Mouse (Mus musculus): ENCODE data around the gene Krt27. TPM values are rescaled to one million over a fixed set of nuclear protein-coding genes. Genes with fewer than 3 reads are reported as not detected.

Gene Krt27
- polyA plus RNA-seq, 1 experiment from 2014 or later, result not detected

GRCm38 (mm10) chr11:99388661-99389060, 37.8 kb upstream of the Krt27 start:
- H3K36me3 ChIP-seq (ENCODE audit: control insufficient read depth, insufficient read depth, low read length), result no peaks in the 10 kb centered on the region
- 89% methylated on average over 18 of the region's 18 CpGs for WGBS
- no peak overlapping the region for H3K27ac ChIP-seq (ENCODE audit: low read length)
- no peaks in the 10 kb centered on the region for H3K9me3 ChIP-seq (ENCODE audit: control insufficient read depth, low read length)
- H3K4me2 ChIP-seq (ENCODE audit: low read depth, low read length), result no peak overlapping the region
- no peak overlapping the region for H3K4me3 ChIP-seq (ENCODE audit: low read length)
- no peaks in the 10 kb centered on the region for H3K27me3 ChIP-seq (replicated peaks; ENCODE audit: control insufficient read depth, insufficient read depth, low read length)
- no peak overlapping the region for H3K9ac ChIP-seq (ENCODE audit: low read depth, low read length)
- peaks cover 3% of the 10 kb centered on the region; the same call in 1 of the 2 replicates for H3K4me1 ChIP-seq (ENCODE audit: control insufficient read depth, insufficient read depth, low read length)
- ATAC-seq, result no peak

GRCm38 (mm10) chr11:99385813-99386721, 35.2 kb upstream of the Krt27 start:
- peak overlapping the region; percentile 56 for H3K4me3 ChIP-seq (ENCODE audit: low read length)
- no peaks in the 10 kb centered on the region for H3K36me3 ChIP-seq (ENCODE audit: control insufficient read depth, insufficient read depth, low read length)
- ATAC-seq, result peak; percentile 93
- H3K4me2 ChIP-seq (ENCODE audit: low read depth, low read length), result peak overlapping the region; percentile 65
- H3K4me1 ChIP-seq (ENCODE audit: control insufficient read depth, insufficient read depth, low read length), result peaks cover 3% of the 10 kb centered on the region; the same call in 1 of the 2 replicates
- peak overlapping the region; percentile 78 for H3K9ac ChIP-seq (ENCODE audit: low read depth, low read length)
- no peaks in the 10 kb centered on the region for H3K9me3 ChIP-seq (ENCODE audit: control insufficient read depth, low read length)
- no peaks in the 10 kb centered on the region for H3K27me3 ChIP-seq (replicated peaks; ENCODE audit: control insufficient read depth, insufficient read depth, low read length)
- peak overlapping the region; percentile 99 for H3K27ac ChIP-seq (ENCODE audit: low read length)
- WGBS, result under 1% methylated on average over 71 of the region's 71 CpGs

GRCm38 (mm10) chr11:99379568-99379967, 28.7 kb upstream of the Krt27 start:
- no peak for ATAC-seq
- H3K27me3 ChIP-seq (replicated peaks; ENCODE audit: control insufficient read depth, insufficient read depth, low read length), result no peaks in the 10 kb centered on the region; the same call in 1 of the 2 replicates
- no peaks in the 10 kb centered on the region for H3K36me3 ChIP-seq (ENCODE audit: control insufficient read depth, insufficient read depth, low read length)
- no peak overlapping the region for H3K9ac ChIP-seq (ENCODE audit: low read depth, low read length)
- H3K4me2 ChIP-seq (ENCODE audit: low read depth, low read length), result no peak overlapping the region
- H3K4me3 ChIP-seq (ENCODE audit: low read length), result no peak overlapping the region
- no peaks in the 10 kb centered on the region for H3K9me3 ChIP-seq (ENCODE audit: control insufficient read depth, low read length)
- 16% methylated on average over 5 of the region's 5 CpGs for WGBS
- no peak overlapping the region for H3K27ac ChIP-seq (ENCODE audit: low read length)
- no peaks in the 10 kb centered on the region for H3K4me1 ChIP-seq (ENCODE audit: control insufficient read depth, insufficient read depth, low read length)

GRCm38 (mm10) chr11:99374803-99375202, 23.9 kb upstream of the Krt27 start, which contains the start of gene Krt28:
TSS of gene Krt28 (minus strand) at chr11:99374903.
- H3K4me1 ChIP-seq (ENCODE audit: control insufficient read depth, insufficient read depth, low read length), result no peaks in the 10 kb centered on the region

DNA sequence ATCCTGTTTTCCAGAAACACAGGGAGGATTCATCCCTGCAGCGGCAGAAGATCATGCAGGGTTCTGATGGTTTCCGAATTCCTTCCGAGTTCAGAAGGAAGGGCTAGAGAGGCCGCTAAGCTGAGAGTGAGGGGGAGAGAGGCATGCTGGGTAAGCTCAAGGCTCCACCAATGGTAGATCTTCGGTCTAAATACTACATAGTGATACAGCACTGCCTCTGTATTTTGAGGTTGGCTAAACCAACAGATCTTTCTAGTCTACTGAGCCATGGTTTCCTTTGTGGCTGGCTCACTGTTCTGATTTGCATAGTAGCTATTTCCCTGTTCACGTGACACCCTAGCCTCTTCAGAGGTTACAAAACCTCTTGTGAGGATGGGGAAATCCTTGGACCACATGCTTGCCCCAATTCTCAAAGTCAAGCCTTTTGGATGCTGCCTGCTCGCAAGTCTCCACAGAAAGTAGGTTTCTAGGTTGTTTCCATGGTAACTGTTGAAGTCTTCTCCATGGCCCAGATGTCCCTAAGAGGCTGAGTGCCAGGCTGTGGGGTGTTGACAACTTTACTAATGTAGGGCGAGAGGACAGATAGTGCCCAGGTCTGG, 19.0 kb upstream of the Krt27 start:
- Histone ChIP-seq H3K9ac (ENCODE audit: low read depth, low read length) (no peak overlapping the region), H3K4me1 (ENCODE audit: control insufficient read depth, insufficient read depth, low read length) (no peaks in the 10 kb centered on the region), H3K36me3 (ENCODE audit: control insufficient read depth, insufficient read depth, low read length) (no peaks in the 10 kb centered on the region), H3K27me3 (replicated peaks; ENCODE audit: control insufficient read depth, insufficient read depth, low read length) (no peaks in the 10 kb centered on the region; the same call in 1 of the 2 replicates), H3K4me3 (ENCODE audit: low read length) (no peak overlapping the region), H3K9me3 (ENCODE audit: control insufficient read depth, low read length) (no peaks in the 10 kb centered on the region), H3K4me2 (ENCODE audit: low read depth, low read length) (no peak overlapping the region), H3K27ac (ENCODE audit: low read length) (no peak overlapping the region)
- no peak for ATAC-seq
- 87% methylated on average over 8 of the region's 8 CpGs for WGBS

More at GRCm38 (mm10) chr11:99374803-99375202, 23.9 kb upstream of the Krt27 start, which contains the start of gene Krt28:
- Histone ChIP-seq H3K36me3 (ENCODE audit: control insufficient read depth, insufficient read depth, low read length) (no peaks in the 10 kb centered on the region), H3K4me2 (ENCODE audit: low read depth, low read length) (no peak within 1 kb of the TSS), H3K27ac (ENCODE audit: low read length) (no peak within 1 kb of the TSS), H3K27me3 (replicated peaks; ENCODE audit: control insufficient read depth, insufficient read depth, low read length) (no peaks in the 10 kb centered on the region; the same call in 1 of the 2 replicates), H3K9ac (ENCODE audit: low read depth, low read length) (no peak within 1 kb of the TSS), H3K9me3 (ENCODE audit: control insufficient read depth, low read length) (no peaks in the 10 kb centered on the region), H3K4me3 (ENCODE audit: low read length) (no peak within 1 kb of the TSS)
- no peak for ATAC-seq
- whole genome bisulfite sequencing, result 79% methylated on average over 13 of the region's 13 CpGs

- WGBS, result 4% methylated on average over 3 of the region's 3 CpGs
- H3K4me1 ChIP-seq (ENCODE audit: control insufficient read depth, insufficient read depth, low read length), result no peaks in the 10 kb centered on the region
- H3K9me3 ChIP-seq (ENCODE audit: control insufficient read depth, low read length), result no peaks in the 10 kb centered on the region
- no peak overlapping the region for H3K9ac ChIP-seq (ENCODE audit: low read depth, low read length)
- ATAC-seq, result no peak
- no peak overlapping the region for H3K27ac ChIP-seq (ENCODE audit: low read length)
- no peak overlapping the region for H3K4me3 ChIP-seq (ENCODE audit: low read length)
- H3K27me3 ChIP-seq (replicated peaks; ENCODE audit: control insufficient read depth, insufficient read depth, low read length), result no peaks in the 10 kb centered on the region
- no peaks in the 10 kb centered on the region for H3K36me3 ChIP-seq (ENCODE audit: control insufficient read depth, insufficient read depth, low read length)
- H3K4me2 ChIP-seq (ENCODE audit: low read depth, low read length), result no peak overlapping the region
Observed at GRCm38 (mm10) chr11:99369229-99369628, 18.3 kb upstream of the Krt27 start.

DNA sequence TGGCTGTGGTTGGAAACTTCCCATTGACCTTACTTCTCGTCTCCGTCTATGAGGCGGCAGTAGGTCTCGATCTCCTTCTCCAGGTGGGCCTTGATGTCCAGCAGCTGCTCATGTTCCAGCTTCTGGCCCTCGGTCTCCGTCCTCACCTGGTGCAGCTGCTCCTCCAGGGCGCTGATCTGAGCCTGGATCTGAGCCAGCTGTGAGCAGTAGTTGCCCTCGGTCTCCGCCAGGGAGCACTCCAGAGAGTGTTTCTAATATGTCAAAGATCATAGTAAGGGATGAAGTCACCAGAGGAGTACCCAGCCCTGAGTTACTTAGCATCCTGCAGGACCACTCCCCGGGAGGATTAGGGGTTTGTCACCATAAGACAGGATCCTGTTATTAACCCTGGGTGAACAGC, 15.9 kb upstream of the Krt27 start:
- Histone ChIP-seq H3K4me3 (ENCODE audit: low read length) (no peak overlapping the region), H3K36me3 (ENCODE audit: control insufficient read depth, insufficient read depth, low read length) (no peaks in the 10 kb centered on the region), H3K9me3 (ENCODE audit: control insufficient read depth, low read length) (no peaks in the 10 kb centered on the region), H3K27ac (ENCODE audit: low read length) (no peak overlapping the region), H3K4me2 (ENCODE audit: low read depth, low read length) (no peak overlapping the region), H3K27me3 (replicated peaks; ENCODE audit: control insufficient read depth, insufficient read depth, low read length) (no peaks in the 10 kb centered on the region), H3K4me1 (ENCODE audit: control insufficient read depth, insufficient read depth, low read length) (no peaks in the 10 kb centered on the region), H3K9ac (ENCODE audit: low read depth, low read length) (no peak overlapping the region)
- no peak for ATAC-seq
- 37% methylated on average over 10 of the region's 10 CpGs for WGBS

GRCm38 (mm10) chr11:99364412-99364811, 13.5 kb upstream of the Krt27 start:
- 21% methylated on average over 9 of the region's 9 CpGs for WGBS
- no peaks in the 10 kb centered on the region for H3K36me3 ChIP-seq (ENCODE audit: control insufficient read depth, insufficient read depth, low read length)
- no peak overlapping the region for H3K4me2 ChIP-seq (ENCODE audit: low read depth, low read length)
- no peaks in the 10 kb centered on the region for H3K4me1 ChIP-seq (ENCODE audit: control insufficient read depth, insufficient read depth, low read length)
- H3K9ac ChIP-seq (ENCODE audit: low read depth, low read length), result no peak overlapping the region
- H3K9me3 ChIP-seq (ENCODE audit: control insufficient read depth, low read length), result no peaks in the 10 kb centered on the region
- H3K27ac ChIP-seq (ENCODE audit: low read length), result no peak overlapping the region
- 0 out of 2 replicates have a peak, but pooled peaks cover 2% of the 10 kb centered on the region for H3K27me3 ChIP-seq (replicated peaks; ENCODE audit: control insufficient read depth, insufficient read depth, low read length)
- H3K4me3 ChIP-seq (ENCODE audit: low read length), result no peak overlapping the region
- no peak for ATAC-seq

GRCm38 (mm10) chr11:99361423-99361822, 10.5 kb upstream of the Krt27 start:
- H3K36me3 ChIP-seq (ENCODE audit: control insufficient read depth, insufficient read depth, low read length), result no peaks in the 10 kb centered on the region
- WGBS, result 75% methylated on average over 8 of the region's 8 CpGs
- no peak overlapping the region for H3K4me3 ChIP-seq (ENCODE audit: low read length)
- H3K4me2 ChIP-seq (ENCODE audit: low read depth, low read length), result no peak overlapping the region
- H3K4me1 ChIP-seq (ENCODE audit: control insufficient read depth, insufficient read depth, low read length), result no peaks in the 10 kb centered on the region
- H3K9ac ChIP-seq (ENCODE audit: low read depth, low read length), result no peak overlapping the region
- no peaks in the 10 kb centered on the region for H3K9me3 ChIP-seq (ENCODE audit: control insufficient read depth, low read length)
- ATAC-seq, result no peak
- H3K27me3 ChIP-seq (replicated peaks; ENCODE audit: control insufficient read depth, insufficient read depth, low read length), result 0 out of 2 replicates have a peak, but pooled peaks cover 2% of the 10 kb centered on the region
- no peak overlapping the region for H3K27ac ChIP-seq (ENCODE audit: low read length)
